Mouse (Mus musculus): ENCODE measurements at regions not wholly inside any gene's neighbourhood (a gene's known extent, or its start where the extent isn't known, plus 50 kb on each side); places are given as distances from the start of the nearest gene placed in this dataset.
A peak's percentile ranks its signal among the peaks of the same experiment; 100 is the strongest.

DNA sequence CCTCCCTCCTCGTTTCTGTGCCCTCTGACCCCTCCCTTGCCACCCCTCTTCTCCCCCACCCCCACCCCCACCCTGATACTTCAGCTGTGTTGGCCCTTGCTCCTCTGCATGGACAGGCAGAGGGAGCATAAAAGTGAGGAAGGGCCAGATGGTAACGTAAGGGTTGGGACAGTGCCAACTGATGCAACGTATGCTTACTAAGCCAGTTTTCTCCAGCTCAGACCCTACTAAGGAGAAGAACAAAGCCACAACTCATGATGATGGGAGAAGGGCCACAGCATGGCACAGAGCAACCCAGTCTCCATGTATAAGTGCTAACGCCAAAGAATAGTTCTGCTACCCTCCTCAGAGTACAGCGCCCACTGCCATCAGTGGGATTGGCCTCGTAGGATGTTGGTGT, 58.0 kb upstream of the Sh3gl3 start:
- no peaks in the 10 kb centered on the region for H3K4me1 ChIP-seq (replicated peaks; ENCODE audit: control insufficient read depth, insufficient read depth)
- no peaks in the 10 kb centered on the region for H3K27me3 ChIP-seq (ENCODE audit: control insufficient read depth, insufficient read depth, low read length)
- H3K9ac ChIP-seq (ENCODE audit: low read length) = no peak overlapping the region
- no peak for DNase-seq (ENCODE audit: low spot score)
- no peak overlapping the region for H3K27ac ChIP-seq (replicated peaks)
- no peaks in the 10 kb centered on the region for H3K36me3 ChIP-seq (ENCODE audit: control insufficient read depth, insufficient read depth, low read length)
- H3K4me2 ChIP-seq (replicated peaks; ENCODE audit: low read depth) = no peak overlapping the region
- no peak for TF ChIP-seq EP300 (optimal IDR thresholded peaks at IDR 0.05)
- TF ChIP-seq CTCF (IDR thresholded peaks at IDR 0.05; ENCODE audit: low read depth) = no peak
- no peaks in the 10 kb centered on the region for H3K9me3 ChIP-seq (ENCODE audit: control insufficient read depth, low read length)
- WGBS = 69% methylated on average over 6 of the region's 6 CpGs
- ATAC-seq (ENCODE audit: low FRiP score, low TSS enrichment) = no peak
- H3K4me3 ChIP-seq (ENCODE audit: low read depth, low read length) = no peak overlapping the region

GRCm38 (mm10) chr7:82119266-82119665, 54.4 kb upstream of the Sh3gl3 start:
- ATAC-seq (ENCODE audit: low FRiP score, low TSS enrichment) = peak; percentile 74; the same call in 1 of the 2 replicates
- Histone ChIP-seq H3K4me2 (replicated peaks; ENCODE audit: low read depth) (no peak overlapping the region), H3K27ac (replicated peaks) (no peak overlapping the region), H3K4me3 (ENCODE audit: low read depth, low read length) (no peak overlapping the region), H3K36me3 (ENCODE audit: control insufficient read depth, insufficient read depth, low read length) (no peaks in the 10 kb centered on the region), H3K9ac (ENCODE audit: low read length) (no peak overlapping the region), H3K9me3 (ENCODE audit: control insufficient read depth, low read length) (no peaks in the 10 kb centered on the region), H3K27me3 (ENCODE audit: control insufficient read depth, insufficient read depth, low read length) (no peaks in the 10 kb centered on the region), H3K4me1 (replicated peaks; ENCODE audit: control insufficient read depth, insufficient read depth) (no peaks in the 10 kb centered on the region)
- DNase-seq (ENCODE audit: low spot score) = peak; percentile 73
- 4% methylated on average over 2 of the region's 2 CpGs for WGBS
- TF ChIP-seq CTCF (IDR thresholded peaks at IDR 0.05; ENCODE audit: low read depth) (peak; percentile 91), EP300 (optimal IDR thresholded peaks at IDR 0.05) (no peak)

DNA sequence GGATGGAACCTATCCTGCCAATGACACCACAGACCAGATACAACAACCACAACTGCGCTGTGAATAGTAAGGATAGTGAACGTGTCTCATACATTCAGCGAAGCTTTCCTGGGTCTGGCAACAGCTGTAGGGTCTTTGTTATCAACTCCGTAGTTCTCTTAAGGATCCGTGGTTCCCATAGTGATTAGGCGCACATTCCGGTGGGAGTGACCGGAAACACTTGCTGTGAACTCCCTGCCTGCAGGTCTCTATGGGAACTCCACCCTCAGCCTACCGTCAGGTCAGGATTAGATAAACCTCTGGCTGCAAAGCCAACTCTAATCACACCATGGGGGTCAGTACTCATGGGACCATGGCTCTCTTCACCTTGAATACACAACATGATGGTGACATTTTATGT, 53.8 kb upstream of the Sh3gl3 start:
- DNase-seq (ENCODE audit: low spot score) (no peak), ATAC-seq (ENCODE audit: low FRiP score, low TSS enrichment) (no peak)
- Histone ChIP-seq H3K9ac (ENCODE audit: low read length) (no peak overlapping the region), H3K27me3 (ENCODE audit: control insufficient read depth, insufficient read depth, low read length) (no peaks in the 10 kb centered on the region), H3K9me3 (ENCODE audit: control insufficient read depth, low read length) (no peaks in the 10 kb centered on the region), H3K27ac (replicated peaks) (no peak overlapping the region), H3K4me2 (replicated peaks; ENCODE audit: low read depth) (no peak overlapping the region), H3K36me3 (ENCODE audit: control insufficient read depth, insufficient read depth, low read length) (no peaks in the 10 kb centered on the region), H3K4me1 (replicated peaks; ENCODE audit: control insufficient read depth, insufficient read depth) (no peaks in the 10 kb centered on the region), H3K4me3 (ENCODE audit: low read depth, low read length) (no peak overlapping the region)
- TF ChIP-seq CTCF (IDR thresholded peaks at IDR 0.05; ENCODE audit: low read depth) = no peak
- no peak for TF ChIP-seq EP300 (optimal IDR thresholded peaks at IDR 0.05)
- WGBS = 47% methylated on average over 9 of the region's 9 CpGs

DNA sequence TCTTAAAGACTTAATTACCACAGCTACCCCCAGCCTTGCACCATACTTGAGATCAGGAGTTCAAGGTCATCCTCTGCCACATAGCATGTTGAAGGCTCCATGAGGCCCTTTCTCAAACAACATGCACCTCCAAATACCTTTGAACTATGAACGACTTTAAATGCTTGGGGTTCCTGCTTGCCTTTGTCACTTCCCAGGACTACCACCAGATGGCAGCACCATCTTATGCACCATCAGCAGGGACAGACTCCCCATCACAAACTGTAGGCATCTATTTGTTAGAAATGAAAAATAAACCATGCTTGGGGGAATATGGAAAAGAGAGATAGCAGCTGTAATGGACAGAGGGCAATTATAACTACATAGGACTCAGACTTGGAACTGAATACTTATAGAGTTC, 51.9 kb upstream of the Sh3gl3 start:
- H3K27ac ChIP-seq (replicated peaks) = no peak overlapping the region
- no peaks in the 10 kb centered on the region for H3K27me3 ChIP-seq (ENCODE audit: control insufficient read depth, insufficient read depth, low read length)
- DNase-seq (ENCODE audit: low spot score) = peak; percentile 74
- no peak overlapping the region for H3K9ac ChIP-seq (ENCODE audit: low read length)
- ATAC-seq (ENCODE audit: low FRiP score, low TSS enrichment) = no peak
- WGBS = 0% methylated on average over 1 of the region's 1 CpGs
- H3K36me3 ChIP-seq (ENCODE audit: control insufficient read depth, insufficient read depth, low read length) = no peaks in the 10 kb centered on the region
- H3K4me3 ChIP-seq (ENCODE audit: low read depth, low read length) = no peak overlapping the region
- H3K4me1 ChIP-seq (replicated peaks; ENCODE audit: control insufficient read depth, insufficient read depth) = no peaks in the 10 kb centered on the region
- TF ChIP-seq EP300 (optimal IDR thresholded peaks at IDR 0.05) (no peak), CTCF (IDR thresholded peaks at IDR 0.05; ENCODE audit: low read depth) (peak; percentile 97)
- H3K9me3 ChIP-seq (ENCODE audit: control insufficient read depth, low read length) = no peaks in the 10 kb centered on the region
- no peak overlapping the region for H3K4me2 ChIP-seq (replicated peaks; ENCODE audit: low read depth)

All from stomach, postnatal 0 days (tissue).